Mouse (Mus musculus) kidney, postnatal 0 days (tissue): ENCODE measurements around the gene Fgf13. TPM values are rescaled to one million over a fixed set of nuclear protein-coding genes. Genes with fewer than 3 reads are reported as not detected.
A peak's percentile ranks its signal among the peaks of the same experiment; 100 is the strongest.

Source experiments
- ATAC-seq: fragments of 200-750 bp; cut with Nextera tagmentation; replicated peaks from 2 replicates; pipeline ENCODE4 v1.8.0; 2017; ENCODE audit warnings: low read depth, moderate number of reproducible peaks, moderate TSS enrichment, moderate library complexity; ENCODE audit not compliant: low FRiP score
- DNase-seq: peaks from one replicate; pipeline ENCODE4 v3.0.0-alpha.2; 2016; ENCODE audit warnings: low spot score
- H3K27ac ChIP-seq: fragments of 300-500 bp; sonication (generic); 2 replicates; pipeline ENCODE4 v1.5.1; 2014; ENCODE audit warnings: mild to moderate bottlenecking
- H3K27me3 ChIP-seq: fragments of 300-500 bp; sonication (generic); 2 replicates; pipeline ENCODE4 v1.6.1; 2014; ENCODE audit warnings: low read length, mixed read lengths; ENCODE audit not compliant: insufficient read depth
- H3K36me3 ChIP-seq: fragments of 300-500 bp; sonication (generic); 2 replicates; pipeline ENCODE4 v1.6.1; 2014; ENCODE audit warnings: low read length, mixed read lengths; ENCODE audit not compliant: insufficient read depth
- H3K4me1 ChIP-seq: fragments of 300-500 bp; sonication (generic); replicated peaks from 2 replicates; pipeline ENCODE4 v1.6.1; 2014; ENCODE audit warnings: antibody characterized with exemption, low read length, mixed read lengths; ENCODE audit not compliant: insufficient read depth
- H3K4me2 ChIP-seq: fragments of 300-500 bp; sonication (generic); 2 replicates; pipeline ENCODE4 v1.6.1; 2014; ENCODE audit warnings: mild to moderate bottlenecking, low read length, moderate library complexity, mixed read lengths
- H3K4me3 ChIP-seq: fragments of 300-500 bp; sonication (generic); replicated peaks from 2 replicates; pipeline ENCODE4 v1.5.1; 2014; ENCODE audit warnings: low read depth, low read length
- H3K9ac ChIP-seq: fragments of 300-500 bp; sonication (generic); 2 replicates; pipeline ENCODE4 v1.6.1; 2014; ENCODE audit warnings: low read depth, low read length
- H3K9me3 ChIP-seq: fragments of 300-500 bp; sonication (generic); replicated peaks from 2 replicates; pipeline ENCODE4 v1.6.1; 2016; ENCODE audit warnings: low read length, inconsistent platforms, mixed read lengths
- CTCF ChIP-seq: IDR thresholded peaks from 2 replicates; pipeline ENCODE4 v1.5.1; 2016; ENCODE audit warnings: antibody characterized with exemption, low read depth, mild to moderate bottlenecking, moderate library complexity
- WGBS: fragments of 180-500 bp; shearing (Covaris S2); extraction: QIAGEN DNeasy Blood & Tissue Kit; methylation state at CpG from one replicate; pipeline ENCODE4 v1.1.7; 2014; 5-methylcytosine and 5-hydroxymethylcytosine counted together
- polyA plus RNA-seq: library from polyadenylated mRNA; unstranded; fragments of >200 nt; fragmentation: Nextera tagmentation; extraction: Ambion mirVana; gene quantifications from 2 replicates; pipeline ENCODE4 v1.2.1, GENCODE M21; 2015

Gene Fgf13
- polyA plus RNA-seq, 1 experiment from 2014 or later, result 2.1 TPM

GRCm38 (mm10) chrX:59201146-59201545 is 366.7 kb downstream of the Fgf13 start:
- Histone ChIP-seq H3K27ac (no peak overlapping the region), H3K9ac (no peak overlapping the region), H3K4me2 (no peak overlapping the region), H3K27me3 (no peaks in the 10 kb centered on the region), H3K4me1 (no peaks in the 10 kb centered on the region), H3K4me3 (no peak overlapping the region), H3K36me3 (no peaks in the 10 kb centered on the region), H3K9me3 (no peaks in the 10 kb centered on the region)
- ATAC-seq (no peak), DNase-seq (no peak)
- TF ChIP-seq CTCF, result no peak

GRCm38 (mm10) chrX:59194149-59194548 is 373.7 kb downstream of the Fgf13 start:
- ATAC-seq, result no peak
- Histone ChIP-seq H3K4me2 (no peak overlapping the region), H3K36me3 (no peaks in the 10 kb centered on the region), H3K9me3 (no peaks in the 10 kb centered on the region), H3K4me1 (no peaks in the 10 kb centered on the region), H3K27me3 (no peaks in the 10 kb centered on the region), H3K27ac (no peak overlapping the region), H3K4me3 (no peak overlapping the region), H3K9ac (no peak overlapping the region)
- WGBS, result 70% methylated on average over 4 of the region's 4 CpGs
- peak; percentile 59 for TF ChIP-seq CTCF
- DNase-seq, result peak; percentile 29

DNA sequence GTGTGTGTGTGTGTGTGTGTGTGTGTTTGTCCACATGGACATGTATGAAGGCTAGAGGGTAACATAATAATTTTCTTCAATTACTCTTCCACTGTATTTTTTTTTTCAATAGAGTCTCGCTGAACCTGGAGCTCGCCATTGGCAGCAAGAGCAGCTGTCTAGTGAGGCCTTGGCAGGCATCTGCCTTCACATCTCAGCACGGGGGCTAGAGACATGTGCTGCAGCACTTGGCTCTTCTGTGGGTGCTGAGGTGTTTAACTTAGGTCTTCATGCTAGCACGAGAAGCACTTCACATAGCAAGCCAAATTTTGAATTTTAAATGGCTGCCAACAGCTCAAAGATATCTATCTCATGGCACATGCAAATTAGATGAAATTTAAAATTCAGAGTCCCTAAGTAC is 380.9 kb downstream of the Fgf13 start:
- Histone ChIP-seq H3K9me3 (no peaks in the 10 kb centered on the region), H3K4me3 (no peak overlapping the region), H3K36me3 (no peaks in the 10 kb centered on the region), H3K27ac (no peak overlapping the region), H3K27me3 (no peaks in the 10 kb centered on the region), H3K4me1 (no peaks in the 10 kb centered on the region), H3K4me2 (no peak overlapping the region), H3K9ac (no peak overlapping the region)
- ATAC-seq (no peak), DNase-seq (no peak)
- no peak for TF ChIP-seq CTCF
- 76% methylated on average over 4 of the region's 4 CpGs for WGBS

DNA sequence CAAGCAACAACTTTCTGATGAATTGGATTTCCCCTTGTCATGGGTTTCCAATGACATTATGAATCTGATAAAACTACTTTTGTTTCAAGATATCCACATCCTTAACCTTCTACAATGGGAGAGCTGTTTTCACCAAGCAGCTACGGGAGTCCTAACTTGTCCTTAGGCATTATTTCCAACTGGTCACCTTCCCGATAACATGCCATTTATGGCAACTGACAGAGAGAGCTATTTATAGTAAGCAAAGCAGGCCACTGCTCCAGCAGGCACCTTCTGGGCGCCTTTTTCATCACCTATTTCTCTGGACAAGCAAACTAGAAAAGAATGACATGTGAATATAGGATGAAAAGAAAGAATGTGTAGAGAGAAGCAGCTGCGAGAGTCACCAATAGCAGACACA is 385.5 kb downstream of the Fgf13 start:
- Histone ChIP-seq H3K27ac (no peak overlapping the region), H3K9me3 (no peaks in the 10 kb centered on the region), H3K9ac (no peak overlapping the region), H3K4me2 (no peak overlapping the region), H3K36me3 (no peaks in the 10 kb centered on the region), H3K4me1 (no peaks in the 10 kb centered on the region), H3K27me3 (no peaks in the 10 kb centered on the region), H3K4me3 (no peak overlapping the region)
- DNase-seq, result no peak
- no peak for ATAC-seq
- TF ChIP-seq CTCF, result no peak
- 72% methylated on average over 4 of the region's 4 CpGs for WGBS

DNA sequence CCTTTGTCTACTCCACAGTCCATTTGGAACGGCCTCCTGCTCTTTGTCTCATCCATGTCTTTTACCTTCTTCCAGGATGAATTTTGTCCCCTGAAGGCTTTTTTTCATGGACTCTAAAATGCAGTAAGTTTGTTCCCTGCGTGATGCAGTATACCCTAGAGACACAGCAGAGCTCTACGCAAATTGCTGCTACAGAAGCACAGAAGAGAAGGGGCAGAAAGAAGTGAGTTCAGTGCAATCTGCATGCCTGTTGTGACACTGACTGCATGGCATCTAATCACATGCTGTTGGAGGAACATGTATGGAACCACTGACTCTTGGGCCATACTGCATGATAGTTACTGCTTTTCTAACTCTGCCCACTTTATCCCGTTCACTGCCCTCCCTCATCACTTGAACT is 388.2 kb downstream of the Fgf13 start:
- H3K4me3 ChIP-seq, result no peak overlapping the region
- 76% methylated on average over 4 of the region's 4 CpGs for WGBS
- H3K9ac ChIP-seq, result no peak overlapping the region
- no peaks in the 10 kb centered on the region for H3K36me3 ChIP-seq
- no peaks in the 10 kb centered on the region for H3K27me3 ChIP-seq
- H3K4me2 ChIP-seq, result no peak overlapping the region
- no peaks in the 10 kb centered on the region for H3K4me1 ChIP-seq
- no peak overlapping the region for H3K27ac ChIP-seq
- TF ChIP-seq CTCF, result no peak
- ATAC-seq (no peak), DNase-seq (no peak)
- H3K9me3 ChIP-seq, result no peaks in the 10 kb centered on the region

DNA sequence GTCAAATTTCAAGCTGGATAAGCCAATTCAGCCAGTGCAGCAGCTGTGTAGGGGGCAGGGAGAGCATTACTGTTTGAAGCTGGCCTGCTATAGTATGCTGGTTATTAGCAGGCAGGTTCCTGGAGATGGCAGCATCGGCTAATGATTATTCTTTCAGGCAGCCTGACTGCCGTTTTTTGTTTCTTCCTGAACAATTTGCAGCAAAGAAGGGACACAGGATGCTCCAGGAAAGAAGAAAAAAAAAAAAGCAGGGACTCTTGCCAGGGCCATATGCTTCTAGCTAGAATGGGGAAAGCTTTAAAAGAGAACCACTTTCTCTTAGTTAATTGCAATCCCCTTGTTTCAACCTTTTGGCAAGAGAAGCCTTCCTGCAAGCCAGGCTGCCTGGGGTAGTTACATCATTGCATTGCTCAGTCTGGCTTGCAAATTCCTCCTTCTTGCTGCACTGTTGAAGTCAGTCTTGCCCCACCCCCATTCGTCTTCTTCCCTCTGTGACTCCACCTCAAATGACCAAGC is 388.7 kb downstream of the Fgf13 start:
- no peaks in the 10 kb centered on the region for H3K36me3 ChIP-seq
- H3K27me3 ChIP-seq, result no peaks in the 10 kb centered on the region
- H3K4me3 ChIP-seq, result no peak overlapping the region
- no peak overlapping the region for H3K27ac ChIP-seq
- H3K9me3 ChIP-seq, result no peaks in the 10 kb centered on the region
- no peak overlapping the region for H3K9ac ChIP-seq
- no peak for ATAC-seq
- H3K4me2 ChIP-seq, result no peak overlapping the region
- WGBS, result 32% methylated on average over 3 of the region's 3 CpGs
- DNase-seq, result peak; percentile 14
- H3K4me1 ChIP-seq, result no peaks in the 10 kb centered on the region
- TF ChIP-seq CTCF, result peak; percentile 39; the same call in 1 of the 2 replicates

DNA sequence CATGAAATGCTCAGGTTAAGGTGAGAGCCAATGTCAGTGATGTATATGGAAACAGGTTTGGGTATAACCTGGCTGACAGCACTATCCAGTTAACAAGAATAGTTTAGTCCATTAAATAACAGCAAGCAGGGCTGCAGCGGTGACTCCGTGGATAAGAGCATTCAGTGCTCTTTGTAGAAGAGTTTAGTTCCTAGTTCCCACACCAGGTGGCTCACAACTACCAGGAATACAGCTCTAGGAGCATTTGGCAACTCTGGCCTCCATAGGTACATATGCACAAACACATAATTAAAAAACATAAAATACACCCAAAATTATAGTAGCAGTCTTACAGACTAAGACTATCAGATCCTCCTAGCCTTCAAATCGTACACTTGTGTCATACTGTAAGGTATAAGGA is 390.2 kb downstream of the Fgf13 start:
- Histone ChIP-seq H3K4me2 (no peak overlapping the region), H3K4me1 (no peaks in the 10 kb centered on the region), H3K9ac (no peak overlapping the region), H3K27me3 (no peaks in the 10 kb centered on the region), H3K27ac (no peak overlapping the region), H3K36me3 (no peaks in the 10 kb centered on the region), H3K9me3 (no peaks in the 10 kb centered on the region), H3K4me3 (no peak overlapping the region)
- ATAC-seq, result no peak
- DNase-seq, result no peak
- 60% methylated on average over 3 of the region's 3 CpGs for WGBS
- TF ChIP-seq CTCF, result peak; percentile 18; the same call in 1 of the 2 replicates
